16 mouse cellular contexts compared by ENCODE assay signal in the genomic region with DNA sequence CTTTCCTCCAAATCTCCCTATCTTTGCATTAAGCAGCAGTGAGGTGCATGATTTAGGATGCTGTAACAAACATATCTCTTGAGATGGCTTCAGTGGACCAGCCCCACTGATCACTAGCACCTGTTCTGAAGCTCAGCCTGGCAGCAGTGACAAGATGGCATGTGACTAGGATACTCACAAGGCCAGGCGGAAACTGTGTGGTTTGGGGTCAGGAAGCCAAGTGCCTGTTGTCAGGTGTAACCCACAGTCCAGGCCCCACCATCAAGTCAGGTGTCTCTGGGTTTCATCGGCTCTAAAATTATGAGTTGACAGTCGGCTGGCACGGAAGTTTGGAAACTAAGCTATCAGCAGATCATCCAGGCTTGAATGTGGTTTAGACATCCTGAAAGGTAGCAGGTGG. TPM values are rescaled to one million over a fixed set of nuclear protein-coding genes. Genes with fewer than 3 reads are reported as not detected.
DNase-seq lines count a peak whose midpoint lies in the region; ATAC-seq and TF ChIP-seq lines count a peak whose summit lies in the region.
"Had no signal": no experiment of that assay in that cellular context is flagged by ENCODE, and none has a peak within 500 bp of the region (broad histone marks: within the 10 kb centered on the region; RNA-seq: fewer than 3 reads in every experiment).

No protein-coding gene starts in this region.

- H3K79me2 ChIP-seq in C2C12 (ENCODE audit: control insufficient read depth, insufficient read depth): no peaks in the 10 kb centered on the region

- no peak overlapping the region for H3K4me2 ChIP-seq in forebrain, postnatal 0 days (ENCODE audit: low read depth)
- H3K4me2 ChIP-seq: embryonic facial prominence, embryonic 12.5 days; liver, embryonic 12.5 days; neural tube, embryonic 15.5 days had no signal

- no peak for TF ChIP-seq CTCF in C2C12 (IDR thresholded peaks at IDR 0.05; ENCODE audit: control insufficient read depth, insufficient read depth, insufficient read length)
- TF ChIP-seq CTCF in forebrain, postnatal 0 days (IDR thresholded peaks at IDR 0.05; ENCODE audit: low read depth): no peak

- peak; percentile 86 for ATAC-seq in CD4-positive, CD25-positive, alpha-beta regulatory T cell, adult 4 months
- peak; percentile 77 for ATAC-seq in megakaryocyte, adult 5-6 weeks (ENCODE audit: poor library complexity, severe bottlenecking)
- ATAC-seq in forebrain, postnatal 0 days: no peak
- ATAC-seq: forebrain, embryonic 16.5 days; liver, embryonic 12.5 days had no signal

- peak; percentile 30 to 68 for DNase-seq in spleen, postnatal 4 days (ENCODE audit: low spot score in 2 of 2)
- DNase-seq in right cerebral cortex, adult 18-20 months: no peak
- DNase-seq in forebrain, postnatal 0 days: no peak
- no peak for DNase-seq in gastrocnemius, adult 8-10 months (ENCODE audit: low spot score in 2 of 2)
- DNase-seq: adrenal gland, postnatal 36 days; cerebellum, adult 2 months; kidney, postnatal 14 days had no signal

- H3K79me3 ChIP-seq in C2C12 (ENCODE audit: low read depth): no peaks in the 10 kb centered on the region

- H3K9me3 ChIP-seq in forebrain, postnatal 0 days (ENCODE audit: low read length): no peaks in the 10 kb centered on the region
- H3K9me3 ChIP-seq: embryonic facial prominence, embryonic 12.5 days; liver, embryonic 12.5 days; midbrain, embryonic 10.5 days; neural tube, embryonic 15.5 days had no signal

- WGBS in forebrain, postnatal 0 days: 89% methylated on average over 4 of the region's 4 CpGs

- no peak overlapping the region for H3K9ac ChIP-seq in forebrain, postnatal 0 days
- H3K9ac ChIP-seq: embryonic facial prominence, embryonic 12.5 days; liver, embryonic 12.5 days; neural tube, embryonic 15.5 days had no signal

- no peak overlapping the region for H3K27ac ChIP-seq in forebrain, postnatal 0 days (ENCODE audit: low read depth, low read length)
- H3K27ac ChIP-seq: embryonic facial prominence, embryonic 12.5 days; left cerebral cortex, adult 2 months; liver, embryonic 12.5 days; midbrain, embryonic 10.5 days; neural tube, embryonic 15.5 days had no signal

- H3K36me3 ChIP-seq in C2C12 (ENCODE audit: control insufficient read depth, insufficient read depth): no peaks in the 10 kb centered on the region
- H3K36me3 ChIP-seq in forebrain, postnatal 0 days (ENCODE audit: insufficient read depth): no peaks in the 10 kb centered on the region
- H3K36me3 ChIP-seq: embryonic facial prominence, embryonic 12.5 days; liver, embryonic 12.5 days; midbrain, embryonic 10.5 days; neural tube, embryonic 15.5 days had no signal

- no peak overlapping the region for H3K4me3 ChIP-seq in C2C12 (ENCODE audit: insufficient read depth, poor library complexity, severe bottlenecking)
- H3K4me3 ChIP-seq in forebrain, postnatal 0 days (ENCODE audit: low read depth, low read length): no peak overlapping the region
- H3K4me3 ChIP-seq: embryonic facial prominence, embryonic 12.5 days; left cerebral cortex, adult 2 months; liver, embryonic 12.5 days; midbrain, embryonic 10.5 days; neural tube, embryonic 15.5 days had no signal

- no peaks in the 10 kb centered on the region for H3K4me1 ChIP-seq in forebrain, postnatal 0 days (ENCODE audit: insufficient read depth)
- H3K4me1 ChIP-seq: embryonic facial prominence, embryonic 12.5 days; liver, embryonic 12.5 days; midbrain, embryonic 10.5 days; neural tube, embryonic 15.5 days had no signal

- H3K27me3 ChIP-seq in C2C12 (ENCODE audit: control insufficient read depth, insufficient read depth, insufficient read length): no peaks in the 10 kb centered on the region
- no peaks in the 10 kb centered on the region for H3K27me3 ChIP-seq in forebrain, postnatal 0 days (ENCODE audit: insufficient read depth, low read length)
- H3K27me3 ChIP-seq: embryonic facial prominence, embryonic 12.5 days; liver, embryonic 12.5 days; neural tube, embryonic 15.5 days had no signal

- H3ac ChIP-seq in C2C12 (ENCODE audit: control insufficient read depth, insufficient read length, low read depth): no peak overlapping the region

TF ChIP-seq in C2C12, 6 proteins besides CTCF, POLR2A, EP300 and RAD21:
- TF ChIP-seq MYOG (IDR thresholded peaks at IDR 0.05; ENCODE audit: control insufficient read depth, extremely low read depth, insufficient read length) (no peak), MYOD1 (IDR thresholded peaks at IDR 0.05; ENCODE audit: control insufficient read depth, insufficient read length, low read depth) (peak; percentile 4)

RNA-seq across cellular contexts. Expression of gene Lztfl1, which starts 36.8 kb away (rescaled TPM):
- 3.3 TPM for polyA plus RNA-seq in C2C12 (2012; fragmentation: generic; extraction: Trizol)
- polyA plus RNA-seq in CD4-positive, CD25-positive, alpha-beta regulatory T cell, adult 4 months (2017; shearing (Covaris generic)): 10 to 100 TPM; 42.1 to 48.2 TPM
- 23.5 and 31.5 TPM in 2 replicates for total RNA-seq in megakaryocyte, adult 5-6 weeks (2015)
- total RNA-seq in megakaryocyte, adult 5-6 weeks (2017): 25.5 and 26.1 TPM in 2 replicates
- 36.5 and 37.9 TPM in 2 replicates for total RNA-seq in forebrain, postnatal 0 days (2014; rRNA removed)
- polyA plus RNA-seq in forebrain, postnatal 0 days (2015; fragmentation: Nextera tagmentation; extraction: Ambion mirVana): 37.5 and 42.3 TPM in 2 replicates
- 10 to 100 TPM; 13.1 to 17.7 (median 15.2) TPM for total RNA-seq in gastrocnemius, adult 8-10 months (2022)

RNA-seq across cellular contexts. Expression of gene Cxcr6, which starts 51.9 kb away (rescaled TPM):
- polyA plus RNA-seq in C2C12 (2012; fragmentation: generic; extraction: Trizol): 5.7 TPM
- polyA plus RNA-seq in CD4-positive, CD25-positive, alpha-beta regulatory T cell, adult 4 months (2017; shearing (Covaris generic)): 10 to 100 TPM; 25.3 to 37.5 TPM
- total RNA-seq in megakaryocyte, adult 5-6 weeks (2015): 1.4 and 3.7 TPM in 2 replicates
- 0.89 and 2.7 TPM in 2 replicates for total RNA-seq in megakaryocyte, adult 5-6 weeks (2017)
- total RNA-seq in forebrain, postnatal 0 days (2014; rRNA removed): not detected in 2 replicates
- polyA plus RNA-seq in forebrain, postnatal 0 days (2015; fragmentation: Nextera tagmentation; extraction: Ambion mirVana): not detected in 2 replicates
- total RNA-seq in gastrocnemius, adult 8-10 months (2022): not detected
- total RNA-seq: left cerebral cortex, adult 2 months had no signal
- polyA plus RNA-seq: neural tube, embryonic 15.5 days had no signal

Comparison
In these comparisons a context has a peak if more than half of its experiments do, and no peak if none do; other contexts are left out.
1. DNase-seq: peak in spleen, postnatal 4 days (2 of 2); none in right cerebral cortex, adult 18-20 months (single experiment), forebrain, postnatal 0 days (single experiment) and gastrocnemius, adult 8-10 months (0 of 2).